Mouse (Mus musculus) heart, postnatal 0 days (tissue): ENCODE data around the gene Kif20b.

Experiments used
- CTCF ChIP-seq: IDR thresholded peaks from 2 replicates; pipeline ENCODE4 v1.5.1; 2016; ENCODE audit warnings: antibody characterized with exemption, control low read depth, low read depth
- EP300 ChIP-seq: IDR thresholded peaks from 2 replicates; pipeline ENCODE4 v1.6.1; 2016; ENCODE audit warnings: antibody characterized with exemption, low read depth

- TF ChIP-seq CTCF, result no peak
- TF ChIP-seq EP300, result no peak
Observed at GRCm38 (mm10) chr19:34897082-34897965, 24.8 kb upstream of the Kif20b start.
